Mouse (Mus musculus) megakaryocyte, embryonic 14.5 days (primary cell): ENCODE data around the gene Zbtb14. TPM values are rescaled to one million over a fixed set of nuclear protein-coding genes. Genes with fewer than 3 reads are reported as not detected.

Source experiments
- H3K27me3 ChIP-seq: replicated peaks from 2 replicates; pipeline ENCODE3; 2012; ENCODE audit warnings: inconsistent platforms
- H3K36me3 ChIP-seq: replicated peaks from 2 replicates; pipeline ENCODE3; 2012; ENCODE audit warnings: low read length, inconsistent platforms, mixed read lengths
- H3K4me1 ChIP-seq: 2 replicates; pipeline ENCODE4 v1.6.1; 2012; ENCODE audit warnings: inconsistent platforms
- H3K4me3 ChIP-seq: replicated peaks from 2 replicates; pipeline ENCODE3; 2012; ENCODE audit warnings: moderate library complexity, mild to moderate bottlenecking, inconsistent platforms
- H3K9me3 ChIP-seq: 2 replicates; pipeline ENCODE4 v1.6.1; 2012; ENCODE audit warnings: inconsistent platforms
- FLI1 ChIP-seq: IDR thresholded peaks from 2 replicates; pipeline ENCODE4 v1.6.1; 2012; ENCODE audit warnings: low read length, inconsistent platforms, mixed read lengths
- GATA1 ChIP-seq: IDR thresholded peaks from 3 replicates; pipeline ENCODE4 v1.6.1; 2012; ENCODE audit warnings: mixed read lengths, low read length, inconsistent platforms, borderline replicate concordance
- polyA plus RNA-seq: library from polyadenylated mRNA; stranded (reverse); fragments of >175 nt; gene quantifications from 2 replicates; pipeline ENCODE4 v1.2.3, GENCODE M21; 2012; ENCODE audit warnings: low replicate concordance; ENCODE audit not compliant: insufficient read depth

Gene Zbtb14
- polyA plus RNA-seq = 0.57 TPM in 1 of 2 replicates, not detected in the other

GRCm38 (mm10) chr17:69382511-69383100 lies at the start of gene Zbtb14:
Gene Zbtb14, plus strand, starts transcription at chr17:69383050.
- H3K27me3 ChIP-seq = no peaks in the 10 kb centered on the region
- peak within 1 kb of the TSS; percentile 96 for H3K4me3 ChIP-seq
- no peaks in the 10 kb centered on the region for H3K9me3 ChIP-seq
- H3K4me1 ChIP-seq = peaks cover 35% of the 10 kb centered on the region
- TF ChIP-seq FLI1 (no peak), GATA1 (no peak)
- peaks cover 22% of the 10 kb centered on the region for H3K36me3 ChIP-seq

- Histone ChIP-seq H3K4me3 (no peak overlapping the region), H3K36me3 (no peaks in the 10 kb centered on the region), H3K9me3 (no peaks in the 10 kb centered on the region), H3K27me3 (peaks cover 2% of the 10 kb centered on the region), H3K4me1 (peaks cover 6% of the 10 kb centered on the region)
- no peak for TF ChIP-seq GATA1
- no peak for TF ChIP-seq FLI1
Measured at GRCm38 (mm10) chr17:69346056-69346455, 36.8 kb upstream of the Zbtb14 start.

- peaks cover 6% of the 10 kb centered on the region for H3K4me1 ChIP-seq
- TF ChIP-seq FLI1 (no peak), GATA1 (no peak)
- H3K36me3 ChIP-seq = no peaks in the 10 kb centered on the region
- H3K27me3 ChIP-seq = peaks cover 2% of the 10 kb centered on the region
- no peaks in the 10 kb centered on the region for H3K9me3 ChIP-seq
- H3K4me3 ChIP-seq = no peak overlapping the region
Measured at GRCm38 (mm10) chr17:69349014-69349531, 33.8 kb upstream of the Zbtb14 start.

DNA sequence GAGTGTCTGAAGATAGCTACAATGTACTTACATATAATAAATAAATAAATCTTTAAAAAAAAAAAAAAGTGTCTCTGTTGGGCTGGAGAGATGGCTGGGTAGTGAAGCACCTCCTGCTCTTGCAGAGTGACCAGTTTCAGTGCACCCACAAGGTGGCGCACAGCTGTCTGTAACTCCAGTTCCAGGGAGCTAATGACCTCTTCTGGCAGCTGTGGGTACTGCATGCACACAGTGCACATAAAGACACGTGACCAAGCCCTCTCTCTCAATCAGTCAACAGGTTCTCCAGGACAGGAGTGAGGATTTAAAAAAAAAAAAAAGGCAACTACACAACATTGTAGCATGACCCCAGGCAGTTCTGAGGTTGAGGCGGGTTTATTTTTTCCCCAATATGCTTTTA lies 17.8 kb upstream of the Zbtb14 start:
- Histone ChIP-seq H3K27me3 (no peaks in the 10 kb centered on the region), H3K9me3 (peaks cover 31% of the 10 kb centered on the region), H3K4me1 (no peaks in the 10 kb centered on the region), H3K36me3 (no peaks in the 10 kb centered on the region), H3K4me3 (no peak overlapping the region)
- TF ChIP-seq GATA1 = no peak
- no peak for TF ChIP-seq FLI1

- no peak for TF ChIP-seq GATA1
- TF ChIP-seq FLI1 = no peak
- peaks cover 4% of the 10 kb centered on the region for H3K36me3 ChIP-seq
- peaks cover 30% of the 10 kb centered on the region for H3K4me1 ChIP-seq
- no peaks in the 10 kb centered on the region for H3K27me3 ChIP-seq
- no peaks in the 10 kb centered on the region for H3K9me3 ChIP-seq
- no peak overlapping the region for H3K4me3 ChIP-seq
Measured at GRCm38 (mm10) chr17:69380838-69381237, 2.0 kb upstream of the Zbtb14 start.

- Histone ChIP-seq H3K36me3 (peaks cover 30% of the 10 kb centered on the region), H3K27me3 (no peaks in the 10 kb centered on the region)
- TF ChIP-seq FLI1 (no peak), GATA1 (no peak)
Measured at GRCm38 (mm10) chr17:69383201-69383940, 521 bp downstream of the Zbtb14 start.

DNA sequence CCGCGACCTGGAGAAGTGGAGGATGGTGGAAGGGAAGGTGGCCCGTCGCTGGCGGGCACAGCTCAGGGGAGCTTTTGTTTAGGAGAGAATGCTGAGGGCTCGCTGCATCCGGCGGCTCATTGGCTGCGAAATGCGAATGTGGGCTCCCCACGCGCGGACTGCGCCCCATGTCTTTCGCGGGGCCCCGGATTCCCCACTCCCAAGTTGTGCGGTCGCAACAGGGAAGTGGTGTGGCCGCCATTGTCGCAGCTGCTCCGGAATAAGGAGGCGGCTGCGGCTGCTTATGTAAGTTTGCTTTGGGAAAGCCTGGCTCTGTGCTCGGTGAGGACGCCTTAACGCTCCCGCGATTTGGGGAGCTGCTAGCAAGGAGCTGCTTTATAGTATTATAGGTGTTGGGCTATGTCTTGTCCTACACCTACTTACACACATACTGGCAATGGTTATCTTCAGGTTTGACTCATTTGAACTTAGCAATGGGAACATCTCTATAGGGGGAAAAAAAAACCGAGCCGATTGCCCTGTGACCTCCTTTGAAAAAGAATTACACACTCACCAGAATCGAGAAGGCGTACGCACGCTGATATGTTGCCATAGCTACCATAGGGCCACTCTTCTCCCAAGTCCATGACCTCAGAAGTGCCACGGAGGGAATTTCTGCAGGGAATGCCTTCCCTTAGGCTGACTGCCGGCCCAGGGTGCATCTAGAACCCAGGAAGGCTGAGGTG lies 1.3 kb downstream of the Zbtb14 start:
- Histone ChIP-seq H3K4me3 (peak overlapping the region; percentile 96), H3K36me3 (peaks cover 30% of the 10 kb centered on the region), H3K4me1 (peaks cover 35% of the 10 kb centered on the region), H3K27me3 (no peaks in the 10 kb centered on the region), H3K9me3 (no peaks in the 10 kb centered on the region)
- TF ChIP-seq FLI1 = no peak
- no peak for TF ChIP-seq GATA1

More at GRCm38 (mm10) chr17:69383201-69383940, 521 bp downstream of the Zbtb14 start:
- Histone ChIP-seq H3K4me3 (peak overlapping the region; percentile 96), H3K9me3 (no peaks in the 10 kb centered on the region), H3K4me1 (peaks cover 35% of the 10 kb centered on the region)

DNA sequence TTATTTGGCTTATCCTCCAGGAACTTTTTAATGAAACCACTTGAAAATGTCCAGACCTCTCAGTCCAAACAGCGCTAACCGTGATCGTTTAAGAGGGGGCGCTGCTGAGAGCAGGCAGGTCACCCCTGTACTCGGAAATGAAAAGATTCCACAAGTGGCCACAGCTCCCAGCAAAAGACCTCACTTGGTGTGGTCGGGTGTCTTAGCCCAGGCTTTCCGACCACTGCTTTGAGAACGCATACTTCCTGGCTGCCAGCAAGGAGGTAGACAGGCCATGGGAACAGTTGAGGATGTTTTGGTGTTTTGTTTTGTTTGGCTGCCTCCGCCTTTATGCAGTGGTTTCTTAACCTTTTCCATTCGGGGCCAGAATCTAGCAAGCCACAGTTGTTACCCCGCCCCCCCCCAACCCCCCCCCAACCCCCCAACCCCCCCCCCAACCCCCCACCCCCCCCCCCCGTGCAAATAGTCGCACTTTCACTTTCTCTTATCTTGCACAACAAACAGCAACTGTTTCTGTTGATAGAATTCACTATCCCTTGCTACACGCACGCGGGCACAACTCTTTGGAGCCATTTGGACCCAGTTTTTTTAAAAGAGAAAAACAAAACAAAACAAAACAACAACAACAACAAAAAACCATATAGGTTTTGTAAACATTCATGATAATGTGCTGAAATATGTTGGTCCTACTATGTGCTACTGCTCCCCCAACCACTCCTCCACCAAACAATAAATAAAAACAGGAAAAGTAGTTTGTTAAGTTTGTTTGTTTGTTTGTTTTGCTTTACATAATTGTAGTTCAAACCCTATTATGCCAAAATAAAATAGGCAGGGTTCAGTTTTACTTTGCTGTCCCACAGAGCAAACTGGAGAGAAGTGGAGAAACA lies 13.5 kb downstream of the Zbtb14 start:
- Histone ChIP-seq H3K36me3 (peaks cover 3% of the 10 kb centered on the region), H3K9me3 (no peaks in the 10 kb centered on the region), H3K4me3 (peak overlapping the region; percentile 88), H3K27me3 (no peaks in the 10 kb centered on the region), H3K4me1 (peaks cover 25% of the 10 kb centered on the region)
- TF ChIP-seq FLI1 (no peak), GATA1 (no peak)

DNA sequence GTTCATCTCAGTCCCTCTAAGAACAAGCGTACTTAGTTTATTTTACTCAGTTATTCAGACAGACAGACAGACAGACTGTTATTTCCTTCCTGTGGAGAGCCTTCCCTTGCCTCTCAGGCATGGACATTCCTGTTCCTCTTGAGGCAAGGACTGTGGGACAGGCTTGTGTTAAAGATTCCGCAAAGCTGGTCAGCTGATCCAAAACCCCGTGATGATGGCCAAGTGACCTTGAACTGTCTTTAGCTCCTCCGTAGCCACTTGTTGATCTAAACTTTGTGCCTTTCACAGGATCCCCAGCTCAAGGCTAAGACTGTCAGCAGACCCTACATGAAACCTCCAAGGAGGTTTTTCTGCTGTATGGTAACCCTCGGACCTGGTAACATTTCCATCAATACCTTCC lies 14.3 kb downstream of the Zbtb14 start:
- Histone ChIP-seq H3K9me3 (no peaks in the 10 kb centered on the region), H3K36me3 (no peaks in the 10 kb centered on the region), H3K27me3 (no peaks in the 10 kb centered on the region), H3K4me3 (peak overlapping the region; percentile 67), H3K4me1 (peaks cover 33% of the 10 kb centered on the region)
- TF ChIP-seq GATA1 (no peak), FLI1 (no peak)
